Mouse (Mus musculus) adrenal gland, adult 18-20 months (tissue): Measurements from ENCODE around the gene Psors1c2. TPM values are rescaled to one million over a fixed set of nuclear protein-coding genes. Genes with fewer than 3 reads are reported as not detected.

Experiments used
- DNase-seq, 2 experiments: peaks; one replicate each; pipeline ENCODE4 v3.0.0; 2021 to 2022; ENCODE audit warnings: low spot score in 2 of 2
- total RNA-seq, 2 experiments: library from RNA; stranded (reverse); gene quantifications; 1 replicate in 1 of 2; 2 replicates in 1 of 2; pipeline ENCODE4 v1.2.3; 2021

The Psors1c2 gene
- total RNA-seq, 2 experiments from 2014 or later = not detected

GRCm38 (mm10) chr17:35556186-35556765 is 23.3 kb downstream of the Psors1c2 start:
- DNase-seq = no peak

GRCm38 (mm10) chr17:35556812-35557211 is 23.8 kb downstream of the Psors1c2 start:
- no peak for DNase-seq

GRCm38 (mm10) chr17:35557351-35557750 is 24.4 kb downstream of the Psors1c2 start:
- no peak for DNase-seq

- DNase-seq = no peak
Observed at GRCm38 (mm10) chr17:35558216-35558615, 25.2 kb downstream of the Psors1c2 start.

- no peak for DNase-seq
Observed at GRCm38 (mm10) chr17:35567150-35567549, 34.1 kb downstream of the Psors1c2 start, which contains the start of gene 2300002M23Rik. Gene 2300002M23Rik (plus strand): TSS chr17:35567450.

- no peak for DNase-seq
Observed at GRCm38 (mm10) chr17:35567767-35568166, 34.8 kb downstream of the Psors1c2 start.

GRCm38 (mm10) chr17:35569091-35569944 is 36.3 kb downstream of the Psors1c2 start:
- DNase-seq = no peak

- DNase-seq = no peak
Observed at GRCm38 (mm10) chr17:35570836-35571235, 37.8 kb downstream of the Psors1c2 start.

GRCm38 (mm10) chr17:35571477-35571876 is 38.5 kb downstream of the Psors1c2 start:
- no peak for DNase-seq

GRCm38 (mm10) chr17:35578211-35578610 is 45.2 kb downstream of the Psors1c2 start:
- DNase-seq = peak; percentile 70 to 79

GRCm38 (mm10) chr17:35582900-35583299 is 49.9 kb downstream of the Psors1c2 start:
- DNase-seq = no peak

Other genes starting within 250 kb of the Psors1c2 start
- 10 to 100 TPM in 1 of 2 experiments, 1 to 10 TPM in 1; 3.7 to 11.4 TPM for gene H2-Q1, start 212.8 kb upstream of the Psors1c2 start, total RNA-seq
- gene H2-Q2, start 191.0 kb upstream of the Psors1c2 start, total RNA-seq = 1 to 10 TPM; 2.3 to 5.4 TPM
- gene H2-Q4, start 153.6 kb upstream of the Psors1c2 start, total RNA-seq = 10 to 100 TPM; 28.3 to 79.1 TPM
- gene H2-Q6, start 108.4 kb upstream of the Psors1c2 start, total RNA-seq = 10 to 100 TPM in 1 of 2 experiments, 1 to 10 TPM in 1; 5.0 to 33.9 TPM
- 10 to 100 TPM in 1 of 2 experiments, 1 to 10 TPM in 1; 8.0 to 28.6 TPM for gene H2-Q7, start 94.0 kb upstream of the Psors1c2 start, total RNA-seq
- gene H2-Q10, start 63.1 kb upstream of the Psors1c2 start, total RNA-seq = 10 to 100 TPM; 11.3 to 19.5 TPM
- under 1 TPM in 1 of 2 experiments, not detected in 1; 0.23 TPM for gene Pou5f1, start 27.2 kb upstream of the Psors1c2 start, total RNA-seq
- gene Tcf19, start 16.4 kb upstream of the Psors1c2 start, total RNA-seq = 1 to 10 TPM; 3.0 to 3.7 TPM
- 1 to 10 TPM; 6.3 to 6.7 TPM for gene Cchcr1, start 16.1 kb upstream of the Psors1c2 start, total RNA-seq
- 1 to 10 TPM in 1 of 2 experiments, under 1 TPM in 1; 0.10 to 7.1 TPM for gene Cdsn, start 18.9 kb downstream of the Psors1c2 start, total RNA-seq
- not detected for gene 2300002M23Rik, start 34.2 kb downstream of the Psors1c2 start, total RNA-seq
- not detected for gene Sfta2, start 68.3 kb downstream of the Psors1c2 start, total RNA-seq
- not detected for gene Gm9573, start 93.4 kb downstream of the Psors1c2 start, total RNA-seq
- not detected for gene Mucl3, start 110.5 kb downstream of the Psors1c2 start, total RNA-seq
- 10 to 100 TPM; 37.2 to 38.7 TPM for gene Vars2, start 134.4 kb downstream of the Psors1c2 start, total RNA-seq
- gene Gtf2h4, start 140.5 kb downstream of the Psors1c2 start, total RNA-seq = 10 to 100 TPM; 20.2 to 20.8 TPM
- gene Ddr1, start 171.4 kb downstream of the Psors1c2 start, total RNA-seq = 10 to 100 TPM; 33.5 to 44.1 TPM